Mouse (Mus musculus): ENCODE results near the gene Gm26992. TPM values are rescaled to one million over a fixed set of nuclear protein-coding genes. Genes with fewer than 3 reads are reported as not detected.
A peak's percentile ranks its signal among the peaks of the same experiment; 100 is the strongest.
"Not testable (repeated sequence)": the region's sequence is repeated elsewhere in the genome, so short reads cannot be mapped to it uniquely, and the experiment has no call there.

Gene Gm26992
- polyA plus RNA-seq, 1 experiment from 2014 or later, result not detected

- no peak; the same call in 1 of the 2 replicates for ATAC-seq (ENCODE audit: insufficient read depth, low FRiP score, low read depth)
- no peak overlapping the region for H3K27ac ChIP-seq
- no peaks in the 10 kb centered on the region for H3K4me1 ChIP-seq
- H3K27me3 ChIP-seq (replicated peaks), result peaks cover 9% of the 10 kb centered on the region; the same call in 1 of the 2 replicates
- WGBS, result 5% methylated on average over 34 of the region's 34 CpGs
- H3K4me2 ChIP-seq, result peak overlapping the region; percentile 73
- H3K4me3 ChIP-seq (replicated peaks), result peak overlapping the region; percentile 36
- no peak overlapping the region for H3K9ac ChIP-seq
- H3K9me3 ChIP-seq, result no peaks in the 10 kb centered on the region
- H3K36me3 ChIP-seq, result no peaks in the 10 kb centered on the region
Observed at GRCm38 (mm10) chrX:103447539-103448169, 25.8 kb downstream of the Gm26992 start.

- Histone ChIP-seq H3K4me3 (replicated peaks) (peak overlapping the region; percentile 36; the same call in 1 of the 2 replicates), H3K4me2 (peak overlapping the region; percentile 73)
- H3K4me1 ChIP-seq; H3K9ac ChIP-seq; ATAC-seq (ENCODE audit: insufficient read depth, low FRiP score, low read depth); H3K36me3 ChIP-seq; H3K27me3 ChIP-seq (replicated peaks); H3K27ac ChIP-seq; H3K9me3 ChIP-seq: not testable (repeated sequence)
- 47% methylated on average over 13 of the region's 13 CpGs for WGBS
Observed at GRCm38 (mm10) chrX:103448429-103448828, 26.6 kb downstream of the Gm26992 start.

GRCm38 (mm10) chrX:103448943-103449722, 27.3 kb downstream of the Gm26992 start:
- not testable (repeated sequence) for H3K27me3 ChIP-seq (replicated peaks); H3K4me2 ChIP-seq; H3K4me3 ChIP-seq (replicated peaks); ATAC-seq (ENCODE audit: insufficient read depth, low FRiP score, low read depth); H3K27ac ChIP-seq; H3K4me1 ChIP-seq; H3K36me3 ChIP-seq; H3K9me3 ChIP-seq; H3K9ac ChIP-seq
- WGBS, result 71% methylated on average over 21 of the region's 27 CpGs

GRCm38 (mm10) chrX:103452815-103453214, 31.0 kb downstream of the Gm26992 start:
- Histone ChIP-seq H3K4me1 (no peaks in the 10 kb centered on the region), H3K36me3 (no peaks in the 10 kb centered on the region), H3K4me3 (replicated peaks) (no peak overlapping the region), H3K4me2 (no peak overlapping the region), H3K27me3 (replicated peaks) (peaks cover 7% of the 10 kb centered on the region; the same call in 1 of the 2 replicates), H3K27ac (no peak overlapping the region), H3K9me3 (no peaks in the 10 kb centered on the region), H3K9ac (no peak overlapping the region)
- no peak for ATAC-seq (ENCODE audit: insufficient read depth, low FRiP score, low read depth)
- WGBS, result 67% methylated on average over 6 of the region's 6 CpGs

GRCm38 (mm10) chrX:103460056-103460455, 38.2 kb downstream of the Gm26992 start:
- WGBS, result 74% methylated on average over 5 of the region's 5 CpGs
- Histone ChIP-seq H3K36me3 (no peaks in the 10 kb centered on the region), H3K27ac (no peak overlapping the region), H3K4me3 (replicated peaks) (no peak overlapping the region), H3K9me3 (no peaks in the 10 kb centered on the region), H3K4me1 (no peaks in the 10 kb centered on the region), H3K27me3 (replicated peaks) (no peaks in the 10 kb centered on the region), H3K9ac (no peak overlapping the region), H3K4me2 (no peak overlapping the region)
- no peak for ATAC-seq (ENCODE audit: insufficient read depth, low FRiP score, low read depth)

- Histone ChIP-seq H3K9ac (no peak overlapping the region), H3K9me3 (no peaks in the 10 kb centered on the region), H3K4me1 (no peaks in the 10 kb centered on the region), H3K36me3 (no peaks in the 10 kb centered on the region), H3K27me3 (replicated peaks) (no peaks in the 10 kb centered on the region), H3K27ac (no peak overlapping the region), H3K4me2 (no peak overlapping the region), H3K4me3 (replicated peaks) (no peak overlapping the region)
- WGBS, result 73% methylated on average over 2 of the region's 2 CpGs
- no peak for ATAC-seq (ENCODE audit: insufficient read depth, low FRiP score, low read depth)
Observed at GRCm38 (mm10) chrX:103468998-103469397, 47.2 kb downstream of the Gm26992 start.

- Histone ChIP-seq H3K9me3 (no peaks in the 10 kb centered on the region), H3K36me3 (no peaks in the 10 kb centered on the region), H3K4me3 (replicated peaks) (no peak overlapping the region), H3K27me3 (replicated peaks) (no peaks in the 10 kb centered on the region), H3K4me1 (no peaks in the 10 kb centered on the region), H3K4me2 (no peak overlapping the region), H3K27ac (no peak overlapping the region), H3K9ac (no peak overlapping the region)
- WGBS, result 74% methylated on average over 3 of the region's 3 CpGs
- no peak for ATAC-seq (ENCODE audit: insufficient read depth, low FRiP score, low read depth)
Observed at GRCm38 (mm10) chrX:103472346-103472745, 50.5 kb downstream of the Gm26992 start.

- Histone ChIP-seq H3K4me1 (no peaks in the 10 kb centered on the region), H3K27me3 (replicated peaks) (no peaks in the 10 kb centered on the region), H3K9ac (no peak overlapping the region), H3K27ac (no peak overlapping the region), H3K4me3 (replicated peaks) (no peak overlapping the region), H3K4me2 (no peak overlapping the region), H3K9me3 (no peaks in the 10 kb centered on the region), H3K36me3 (no peaks in the 10 kb centered on the region)
- peak; percentile 27; the same call in 1 of the 2 replicates for ATAC-seq (ENCODE audit: insufficient read depth, low FRiP score, low read depth)
- 8% methylated on average over 3 of the region's 3 CpGs for WGBS
Observed at GRCm38 (mm10) chrX:103477507-103477906, 55.7 kb downstream of the Gm26992 start.

GRCm38 (mm10) chrX:103481243-103482096, 59.7 kb downstream of the Gm26992 start:
- Histone ChIP-seq H3K27ac (peak overlapping the region; percentile 81), H3K9ac (no peak overlapping the region), H3K36me3 (no peaks in the 10 kb centered on the region), H3K4me2 (peak overlapping the region; percentile 25; the same call in 1 of the 2 replicates), H3K9me3 (no peaks in the 10 kb centered on the region), H3K27me3 (replicated peaks) (no peaks in the 10 kb centered on the region), H3K4me1 (no peaks in the 10 kb centered on the region), H3K4me3 (replicated peaks) (peak overlapping the region; percentile 40)
- ATAC-seq (ENCODE audit: insufficient read depth, low FRiP score, low read depth), result peak; percentile 58; the same call in 1 of the 2 replicates
- 65% methylated on average over 32 of the region's 32 CpGs for WGBS

GRCm38 (mm10) chrX:103482097-103482451, 60.3 kb downstream of the Gm26992 start:
- no peaks in the 10 kb centered on the region for H3K27me3 ChIP-seq (replicated peaks)
- no peak overlapping the region for H3K4me2 ChIP-seq
- H3K9me3 ChIP-seq, result no peaks in the 10 kb centered on the region
- H3K4me3 ChIP-seq (replicated peaks), result peak overlapping the region; percentile 40
- peak overlapping the region; percentile 81 for H3K27ac ChIP-seq
- H3K36me3 ChIP-seq, result no peaks in the 10 kb centered on the region
- 62% methylated on average over 24 of the region's 24 CpGs for WGBS
- ATAC-seq (ENCODE audit: insufficient read depth, low FRiP score, low read depth), result no peak
- no peaks in the 10 kb centered on the region for H3K4me1 ChIP-seq
- no peak overlapping the region for H3K9ac ChIP-seq

GRCm38 (mm10) chrX:103483047-103483446, 61.2 kb downstream of the Gm26992 start:
- Histone ChIP-seq H3K4me2 (peak overlapping the region; percentile 40), H3K9me3 (no peaks in the 10 kb centered on the region), H3K9ac (no peak overlapping the region), H3K27ac (no peak overlapping the region), H3K4me1 (no peaks in the 10 kb centered on the region), H3K36me3 (no peaks in the 10 kb centered on the region), H3K27me3 (replicated peaks) (no peaks in the 10 kb centered on the region), H3K4me3 (replicated peaks) (peak overlapping the region; percentile 40)
- ATAC-seq (ENCODE audit: insufficient read depth, low FRiP score, low read depth), result 0 out of 2 replicates have a peak, but pooled peaks have one; percentile 50
- 76% methylated on average over 17 of the region's 17 CpGs for WGBS

Measured in stomach, embryonic 15.5 days (tissue).